8 mouse cellular contexts compared by ENCODE assay signal in the genomic region with DNA sequence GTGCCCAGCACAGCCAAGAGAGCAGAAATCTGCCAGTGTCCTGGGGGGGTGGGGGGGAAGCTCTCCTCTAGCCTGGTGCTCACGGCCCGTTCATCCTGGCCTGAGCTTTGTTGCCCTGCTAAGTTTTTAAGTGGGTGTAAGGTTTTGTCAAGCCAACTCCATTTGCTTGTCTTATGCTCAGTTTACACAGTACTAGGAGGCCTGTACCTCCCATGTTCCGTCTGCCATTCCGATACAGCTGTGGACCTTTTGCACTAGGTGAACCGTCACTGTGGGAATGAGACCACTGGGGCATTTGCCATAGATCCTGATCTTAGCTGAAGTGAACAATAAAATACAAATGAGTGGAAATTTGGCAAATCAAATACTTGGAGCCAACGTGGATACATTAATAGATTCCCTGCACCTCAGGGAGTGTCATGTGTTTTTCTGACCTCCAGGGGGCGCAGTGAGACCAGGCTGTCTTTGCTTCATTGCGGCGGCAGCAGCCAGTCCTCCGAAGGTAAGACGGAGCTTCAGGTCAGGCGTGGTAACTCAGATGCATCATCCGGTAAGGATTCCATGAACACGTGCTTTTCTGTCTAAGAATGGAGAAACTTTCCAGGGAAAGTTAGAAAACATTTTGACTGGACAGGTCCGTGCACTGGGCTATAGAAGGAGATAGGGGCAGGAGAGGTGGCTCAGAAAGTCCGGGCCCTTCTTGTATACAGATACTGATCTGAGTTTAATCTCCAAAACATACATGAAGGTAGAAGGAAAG. TPM values are rescaled to one million over a fixed set of nuclear protein-coding genes. Genes with fewer than 3 reads are reported as not detected.
DNase-seq lines count a peak whose midpoint lies in the region; ATAC-seq lines count a peak whose summit lies in the region.

No protein-coding gene starts in this region.

- no peak overlapping the region for H3K4me3 ChIP-seq in forebrain, embryonic 13.5 days
- H3K4me3 ChIP-seq in hindbrain, embryonic 14.5 days (replicated peaks; ENCODE audit: low read length), result no peak overlapping the region

- H3K36me3 ChIP-seq in forebrain, embryonic 13.5 days (ENCODE audit: poor library complexity, severe bottlenecking), result no peaks in the 10 kb centered on the region
- no peaks in the 10 kb centered on the region for H3K36me3 ChIP-seq in hindbrain, embryonic 14.5 days (replicated peaks; ENCODE audit: control insufficient read depth, insufficient read depth)

- H3K27ac ChIP-seq in forebrain, embryonic 13.5 days, result no peak overlapping the region
- H3K27ac ChIP-seq in hindbrain, embryonic 14.5 days, result no peak overlapping the region

- WGBS in forebrain, embryonic 13.5 days, result 43% methylated on average over 16 of the region's 16 CpGs
- WGBS in hindbrain, embryonic 14.5 days, result 43% methylated on average over 16 of the region's 16 CpGs

- H3K9me3 ChIP-seq in forebrain, embryonic 13.5 days (replicated peaks), result no peaks in the 10 kb centered on the region
- H3K9me3 ChIP-seq in hindbrain, embryonic 14.5 days (ENCODE audit: control insufficient read depth, low read length), result no peaks in the 10 kb centered on the region

- DNase-seq in NIH3T3 (ENCODE audit: low read depth), result peak; percentile 81
- DNase-seq in c-Kit-positive CD71-positive TER-119-positive erythroid progenitor cells, embryonic 14.5 days (ENCODE audit: low spot score), result peak; percentile 45
- peak; percentile 81 for DNase-seq in hindbrain, embryonic 14.5 days (ENCODE audit: low spot score)
- DNase-seq in layer of hippocampus, postnatal 25 days (ENCODE audit: extremely low spot score in 1 of 2, low spot score in 1 of 2), result peak; percentile 39 to 72
- DNase-seq in right cerebral cortex, postnatal 14 days, result peak; percentile 65

- H3K9ac ChIP-seq in forebrain, embryonic 13.5 days, result no peak overlapping the region
- no peak overlapping the region for H3K9ac ChIP-seq in hindbrain, embryonic 14.5 days

- H3K27me3 ChIP-seq in forebrain, embryonic 13.5 days, result no peaks in the 10 kb centered on the region
- no peaks in the 10 kb centered on the region for H3K27me3 ChIP-seq in hindbrain, embryonic 14.5 days (ENCODE audit: control insufficient read depth, insufficient read depth, low read length)

- no peak overlapping the region for H3K4me2 ChIP-seq in forebrain, embryonic 13.5 days
- H3K4me2 ChIP-seq in hindbrain, embryonic 14.5 days (replicated peaks), result no peak overlapping the region

- H3K4me1 ChIP-seq in forebrain, embryonic 13.5 days, result no peaks in the 10 kb centered on the region
- no peaks in the 10 kb centered on the region for H3K4me1 ChIP-seq in hindbrain, embryonic 14.5 days (replicated peaks; ENCODE audit: control insufficient read depth, insufficient read depth, low read length)

- ATAC-seq in forebrain, embryonic 13.5 days, result peak; percentile 89
- ATAC-seq in hindbrain, embryonic 14.5 days (ENCODE audit: low FRiP score), result peak; percentile 66; the same call in 1 of the 2 replicates
- peak; percentile 90 for ATAC-seq in megakaryocyte-erythroid progenitor cell, adult 5-6 weeks (replicated peaks; ENCODE audit: low FRiP score, low TSS enrichment, poor library complexity, severe bottlenecking)
- no peak for ATAC-seq in activated CD4-positive, CD25-positive, alpha-beta regulatory T cell, adult 4 months

RNA-seq across cellular contexts. Expression of gene Smco2, which starts 25.0 kb away (rescaled TPM):
- polyA plus RNA-seq in forebrain, embryonic 13.5 days (2015; fragmentation: Nextera tagmentation; extraction: Ambion mirVana), result not detected in 2 replicates
- polyA plus RNA-seq in hindbrain, embryonic 14.5 days (2014; fragmentation: Nextera tagmentation; extraction: Ambion mirVana), result not detected in 2 replicates
- total RNA-seq in layer of hippocampus, postnatal 25 days (2021), result not detected
- total RNA-seq in megakaryocyte-erythroid progenitor cell, adult 5-6 weeks (2014; fragmentation: Nextera tagmentation), result not detected in 2 replicates
- total RNA-seq in megakaryocyte-erythroid progenitor cell, adult 5-6 weeks (2017), result not detected in 2 replicates
- not detected for polyA plus RNA-seq in activated CD4-positive, CD25-positive, alpha-beta regulatory T cell, adult 4 months (2017; shearing (Covaris generic))

RNA-seq across cellular contexts. Expression of gene Arntl2, which starts 29.1 kb away (rescaled TPM):
- 1.1 and 2.2 TPM in 2 replicates for polyA plus RNA-seq in forebrain, embryonic 13.5 days (2015; fragmentation: Nextera tagmentation; extraction: Ambion mirVana)
- polyA plus RNA-seq in hindbrain, embryonic 14.5 days (2014; fragmentation: Nextera tagmentation; extraction: Ambion mirVana), result 2.5 TPM in 2 replicates
- 1 to 10 TPM; 4.9 to 8.8 TPM for total RNA-seq in layer of hippocampus, postnatal 25 days (2021)
- total RNA-seq in megakaryocyte-erythroid progenitor cell, adult 5-6 weeks (2014; fragmentation: Nextera tagmentation), result not detected in 2 replicates
- not detected in 2 replicates for total RNA-seq in megakaryocyte-erythroid progenitor cell, adult 5-6 weeks (2017)
- polyA plus RNA-seq in activated CD4-positive, CD25-positive, alpha-beta regulatory T cell, adult 4 months (2017; shearing (Covaris generic)), result 10 to 100 TPM; 10.0 to 20.1 TPM
